Mouse (Mus musculus) cerebellum, adult 18-20 months (tissue): ENCODE measurements around the gene Dtnbp1.

Experiments
- DNase-seq, 2 experiments: peaks; one replicate each; pipeline ENCODE4 v3.0.0; 2021

Dtnbp1 gene

DNA sequence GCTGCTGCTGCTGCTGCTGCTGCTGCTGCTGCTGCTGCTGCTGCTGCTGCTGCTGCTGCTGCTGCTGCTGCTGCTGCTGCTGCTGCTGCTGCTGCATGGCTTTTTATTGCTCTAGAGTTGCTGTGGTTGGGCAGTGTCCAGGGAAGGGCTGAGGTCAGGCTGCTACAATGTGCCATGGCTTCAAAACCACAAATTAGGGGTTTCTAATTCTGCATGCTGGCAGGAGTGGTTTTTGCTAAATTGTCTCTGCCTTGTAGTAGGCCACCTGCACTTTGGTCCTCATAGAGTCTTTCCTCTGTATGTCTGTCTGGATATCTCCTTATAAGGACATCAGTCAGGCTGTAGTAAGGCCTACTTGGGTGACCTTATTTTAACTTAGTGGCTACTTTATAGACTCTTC lies 98.5 kb downstream of the Dtnbp1 start:
- DNase-seq = no peak

DNA sequence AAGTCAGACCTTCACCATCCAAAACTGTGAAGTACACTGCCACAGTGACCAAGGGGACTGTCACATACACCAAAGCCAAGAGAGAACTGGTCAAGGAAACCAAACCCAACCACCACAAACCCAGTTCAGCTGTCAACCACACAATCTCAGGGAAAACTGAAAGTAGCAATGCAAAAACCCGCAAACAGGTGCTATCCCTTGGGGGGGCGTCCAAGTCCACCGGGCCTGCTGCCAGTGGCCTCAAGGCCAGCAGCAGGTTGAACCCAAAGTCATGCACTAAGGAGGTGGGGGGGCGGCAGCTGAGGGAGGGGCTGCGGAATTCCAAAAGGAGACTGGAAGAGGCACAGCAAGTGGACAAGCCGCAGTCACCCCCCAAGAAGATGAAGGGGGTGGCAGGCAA lies 99.6 kb downstream of the Dtnbp1 start:
- DNase-seq = no peak

DNA sequence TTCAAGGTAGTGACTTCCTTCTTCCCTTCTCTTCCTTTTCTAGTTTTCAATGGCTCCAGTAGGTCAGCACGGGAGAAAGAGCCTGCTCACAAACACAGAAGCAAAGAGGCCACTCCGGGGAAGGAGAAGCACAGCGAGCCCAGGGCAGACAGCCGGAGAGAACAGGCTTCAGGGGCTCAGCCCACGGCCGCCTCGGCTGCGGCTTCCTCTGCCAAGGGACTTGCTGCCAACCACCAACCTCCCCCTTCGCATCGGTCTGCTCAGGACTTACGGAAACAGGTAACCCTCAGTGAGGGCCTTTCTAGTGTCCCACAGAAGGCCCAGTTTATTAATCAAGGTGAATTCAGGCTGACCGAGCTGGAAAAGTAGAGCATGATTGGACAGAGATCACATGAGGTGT lies 105.7 kb downstream of the Dtnbp1 start:
- peak; percentile 38 to 44 for DNase-seq

DNA sequence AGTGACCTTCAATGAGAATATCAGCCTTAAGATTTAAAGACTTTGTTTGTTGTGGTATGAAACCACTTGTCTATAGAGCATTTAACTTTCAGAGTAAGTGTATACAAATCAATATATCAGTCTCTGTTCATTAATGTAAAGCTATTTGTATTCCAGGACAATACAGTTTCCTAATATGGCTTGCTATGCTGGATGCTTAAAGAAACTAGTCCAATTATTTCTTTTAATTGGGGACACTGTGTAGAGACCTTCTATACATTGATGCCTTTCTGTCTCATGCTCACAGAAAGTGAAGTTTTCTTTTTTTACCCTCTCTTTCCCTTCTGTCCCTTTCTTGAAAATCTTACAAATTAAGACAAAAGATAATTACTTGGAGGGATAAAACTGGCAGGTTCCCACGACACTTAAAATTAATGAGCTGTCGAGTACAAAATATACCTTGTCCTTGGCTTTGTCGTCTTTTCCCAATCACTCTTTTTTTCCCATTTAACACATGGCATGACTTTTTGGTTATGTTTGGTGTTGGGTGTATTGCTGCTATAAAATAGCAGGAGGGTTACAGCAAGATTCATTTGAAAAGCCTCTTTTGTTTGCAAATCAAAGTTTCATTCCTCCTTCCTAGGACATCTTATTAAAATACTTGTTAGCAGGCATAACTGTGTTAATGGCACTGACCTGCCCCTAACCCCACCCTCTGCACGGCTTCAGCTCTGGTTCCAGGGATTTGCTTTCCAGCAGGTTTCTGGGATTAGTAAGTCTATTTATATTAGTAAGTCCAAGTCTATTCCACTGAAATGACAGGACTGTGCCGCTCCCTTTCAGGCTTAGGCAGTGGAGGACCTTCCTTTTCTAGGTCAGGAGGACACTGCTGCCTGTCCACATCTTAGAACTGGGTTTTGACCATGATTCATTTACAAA lies 109.9 kb downstream of the Dtnbp1 start:
- DNase-seq = no peak

DNA sequence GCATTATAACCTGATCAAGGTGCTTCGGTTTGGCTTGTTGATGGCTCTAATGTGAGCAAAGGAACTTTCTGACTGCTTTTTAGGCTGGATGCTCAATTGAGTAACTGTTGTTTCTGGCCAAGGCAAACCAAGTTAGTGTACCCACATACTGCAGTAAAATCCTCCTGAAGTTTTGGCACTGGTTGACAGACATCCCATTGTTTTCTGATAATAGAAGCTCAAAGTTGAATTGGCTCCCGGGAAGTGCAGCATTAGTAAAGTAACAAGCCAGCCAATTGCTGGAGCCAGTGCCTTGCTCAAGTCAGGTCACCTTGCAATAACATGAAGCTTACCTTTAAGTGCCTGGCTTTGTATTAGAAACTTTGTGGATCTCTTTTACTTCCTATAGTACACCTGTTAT lies 111.3 kb downstream of the Dtnbp1 start:
- no peak for DNase-seq

DNA sequence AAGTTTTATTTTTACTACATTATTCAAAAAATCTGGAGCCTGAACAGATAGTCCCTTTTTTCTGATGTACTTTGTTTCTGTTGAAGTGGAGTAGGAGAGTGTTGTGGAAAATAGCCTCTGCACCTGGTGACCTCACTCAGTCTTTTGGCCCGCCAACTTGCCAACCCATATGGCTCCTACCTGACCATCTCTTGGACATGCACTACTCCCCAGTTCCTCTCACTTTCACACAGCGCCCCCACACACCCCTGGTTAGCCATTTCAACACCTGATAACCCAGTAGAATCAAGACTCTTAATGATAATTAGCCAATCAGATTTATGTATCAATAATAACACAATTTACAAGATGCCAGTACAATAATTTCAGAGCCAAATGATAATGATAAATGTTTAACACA lies 115.7 kb downstream of the Dtnbp1 start:
- peak; percentile 75 to 84 for DNase-seq

DNA sequence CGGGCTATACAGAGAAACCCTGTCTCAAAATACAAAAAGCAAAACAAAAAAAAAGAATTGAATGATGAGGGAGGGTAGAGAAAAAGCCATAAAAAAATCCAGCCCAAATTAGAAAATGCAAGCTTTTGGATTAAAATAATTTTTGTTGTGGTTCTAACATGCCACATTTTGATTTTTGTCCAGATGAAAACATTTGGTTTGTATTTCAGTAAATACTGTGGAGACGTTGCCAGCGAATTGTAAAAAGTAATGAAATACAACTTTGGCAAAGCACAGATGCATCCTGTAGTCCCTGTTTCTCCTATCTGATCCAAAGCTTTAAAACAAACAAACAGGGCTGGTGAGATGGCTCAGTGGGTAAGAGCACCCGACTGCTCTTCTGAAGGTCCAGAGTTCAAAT lies 120.9 kb downstream of the Dtnbp1 start:
- DNase-seq = no peak

DNA sequence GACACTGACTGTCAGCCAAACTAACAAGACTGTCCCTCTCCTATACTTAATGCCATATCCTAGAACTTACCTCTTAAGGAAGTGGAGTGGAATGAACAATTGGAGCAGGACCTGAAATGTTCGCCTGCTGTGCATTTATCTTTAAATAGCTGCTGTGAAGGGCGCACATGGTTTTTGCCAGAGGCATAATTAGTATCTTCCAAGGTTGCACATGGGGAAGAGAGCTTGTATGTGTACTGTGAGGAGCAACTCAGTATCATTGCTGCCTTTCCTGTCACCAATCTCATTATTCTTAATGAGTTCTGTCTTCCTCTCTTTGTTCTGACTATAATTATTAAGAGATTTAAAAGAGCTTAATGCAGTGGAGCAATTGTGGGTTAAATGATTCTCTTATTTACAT lies 125.1 kb downstream of the Dtnbp1 start:
- no peak for DNase-seq
